Mouse (Mus musculus) midbrain, embryonic 15.5 days (tissue): ENCODE measurements around the gene 1700016D06Rik. TPM values are rescaled to one million over a fixed set of nuclear protein-coding genes. Genes with fewer than 3 reads are reported as not detected.
"Not testable (repeated sequence)": the region's sequence is repeated elsewhere in the genome, so short reads cannot be mapped to it uniquely, and the experiment has no call there.

Experiments used
- ATAC-seq: fragments of 200-750 bp; cut with Nextera tagmentation; replicated peaks from 2 replicates; pipeline ENCODE4 v1.8.0; 2017; ENCODE audit warnings: moderate TSS enrichment
- H3K27ac ChIP-seq: fragments of 300-500 bp; sonication (generic); 2 replicates; pipeline ENCODE4 v1.5.1; 2015; ENCODE audit warnings: mild to moderate bottlenecking, inconsistent platforms
- H3K27me3 ChIP-seq: fragments of 300-500 bp; sonication (generic); replicated peaks from 2 replicates; pipeline ENCODE4 v1.6.1; 2015; ENCODE audit warnings: inconsistent platforms
- H3K36me3 ChIP-seq: fragments of 300-500 bp; sonication (generic); replicated peaks from 2 replicates; pipeline ENCODE4 v1.6.1; 2015; ENCODE audit warnings: inconsistent platforms
- H3K4me1 ChIP-seq: fragments of 300-500 bp; sonication (generic); 2 replicates; pipeline ENCODE4 v1.6.1; 2015; ENCODE audit warnings: inconsistent platforms
- H3K4me2 ChIP-seq: fragments of 300-500 bp; sonication (generic); 2 replicates; pipeline ENCODE4 v1.6.1; 2015; ENCODE audit warnings: inconsistent platforms, mild to moderate bottlenecking, moderate library complexity
- H3K4me3 ChIP-seq: fragments of 300-500 bp; sonication (generic); 2 replicates; pipeline ENCODE4 v1.5.1; 2015; ENCODE audit warnings: mild to moderate bottlenecking, inconsistent platforms
- H3K9ac ChIP-seq: fragments of 300-500 bp; sonication (generic); 2 replicates; pipeline ENCODE4 v1.6.1; 2015; ENCODE audit warnings: mild to moderate bottlenecking, inconsistent platforms
- H3K9me3 ChIP-seq: fragments of 300-500 bp; sonication (generic); 2 replicates; pipeline ENCODE4 v1.6.1; 2016; ENCODE audit warnings: inconsistent platforms
- WGBS: fragments of 180-500 bp; shearing (Covaris S2); methylation state at CpG from one replicate; pipeline ENCODE4 v1.1.7; 2015; ENCODE audit warnings: mixed read lengths; 5-methylcytosine and 5-hydroxymethylcytosine counted together
- polyA plus RNA-seq: library from polyadenylated mRNA; unstranded; fragments of >200 nt; fragmentation: Nextera tagmentation; extraction: Ambion mirVana; gene quantifications from 2 replicates; pipeline ENCODE4 v1.2.1, GENCODE M21; 2015

The 1700016D06Rik gene
- polyA plus RNA-seq, 1 experiment from 2014 or later: not detected

DNA sequence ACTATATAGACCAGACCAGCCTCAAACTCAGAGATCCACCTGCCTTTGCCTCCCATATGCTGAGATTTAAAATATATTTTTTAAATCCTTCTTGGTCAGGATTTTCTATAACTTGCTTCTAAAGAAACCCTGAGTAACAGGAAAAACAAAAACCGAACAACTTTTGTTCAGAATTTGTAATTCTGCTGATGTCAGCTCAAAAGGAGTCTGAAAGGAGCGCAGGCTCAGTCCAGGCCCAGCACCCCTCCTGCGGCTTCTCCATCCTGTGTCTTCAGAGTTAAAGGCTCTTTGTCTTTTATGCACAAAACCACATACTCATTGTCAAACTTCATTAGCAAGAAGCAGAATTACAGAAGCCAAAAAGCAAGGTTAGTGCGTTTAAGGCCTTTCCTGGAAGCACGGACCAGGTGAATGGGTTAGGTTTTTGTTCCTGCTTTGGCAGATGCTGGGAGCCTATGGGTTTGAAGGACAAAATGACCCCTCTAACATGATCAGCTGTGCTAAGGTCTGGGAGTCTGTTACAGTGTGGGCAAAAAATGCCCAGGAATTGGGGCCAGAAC, 1.3 kb downstream of the 1700016D06Rik start:
- Histone ChIP-seq H3K27me3 (no peaks in the 10 kb centered on the region; the same call in 1 of the 2 replicates), H3K27ac (no peak overlapping the region), H3K4me3 (no peak overlapping the region), H3K4me1 (peaks cover 4% of the 10 kb centered on the region; the same call in 1 of the 2 replicates), H3K4me2 (no peak overlapping the region), H3K36me3 (no peaks in the 10 kb centered on the region), H3K9me3 (no peaks in the 10 kb centered on the region), H3K9ac (no peak overlapping the region)
- no peak for ATAC-seq
- 84% methylated on average over 5 of the region's 5 CpGs for WGBS

DNA sequence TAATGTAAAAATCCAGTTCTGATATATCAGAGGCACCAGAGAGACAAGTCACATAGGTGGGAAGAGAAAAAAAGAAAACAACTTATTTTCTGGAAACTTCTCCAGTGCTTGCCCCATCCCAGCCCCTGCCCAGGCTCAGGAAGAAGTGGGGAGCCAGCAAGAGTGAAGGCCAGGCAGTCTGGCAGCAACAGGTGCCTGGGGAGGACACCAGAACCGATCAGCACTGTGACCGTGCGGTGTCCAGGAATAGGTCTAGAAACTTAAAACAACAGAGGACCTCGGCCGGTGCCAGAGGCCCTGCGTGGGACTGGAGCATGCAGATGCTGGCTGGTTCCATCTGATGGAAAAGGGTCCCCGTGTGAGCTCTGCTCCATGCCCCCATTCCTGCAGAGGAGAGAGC, 3.4 kb downstream of the 1700016D06Rik start:
- H3K27ac ChIP-seq: no peak overlapping the region
- H3K27me3 ChIP-seq: no peaks in the 10 kb centered on the region; the same call in 1 of the 2 replicates
- WGBS: 88% methylated on average over 7 of the region's 7 CpGs
- H3K9me3 ChIP-seq: no peaks in the 10 kb centered on the region
- peaks cover 4% of the 10 kb centered on the region; the same call in 1 of the 2 replicates for H3K4me1 ChIP-seq
- ATAC-seq: no peak
- H3K4me2 ChIP-seq: no peak overlapping the region
- H3K4me3 ChIP-seq: no peak overlapping the region
- H3K9ac ChIP-seq: no peak overlapping the region
- H3K36me3 ChIP-seq: no peaks in the 10 kb centered on the region

DNA sequence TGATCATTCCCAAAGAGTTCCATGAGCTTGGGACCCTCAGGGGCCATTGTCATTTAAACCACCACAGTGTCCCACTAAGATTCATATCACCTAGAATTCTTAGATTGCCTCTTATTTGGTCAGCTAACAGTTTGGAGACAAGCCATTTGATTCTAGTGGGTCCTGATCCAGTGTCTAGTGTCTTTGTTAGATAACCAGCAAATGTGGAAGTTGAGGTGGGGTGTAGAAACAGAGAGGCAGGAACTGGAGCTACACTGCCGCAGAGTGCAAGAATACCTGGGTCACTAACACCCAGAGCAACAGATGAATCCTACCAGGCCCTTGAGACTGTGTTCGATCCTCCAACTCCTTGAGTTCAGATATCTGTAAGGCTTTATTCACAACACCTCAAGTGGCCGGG, 4.7 kb downstream of the 1700016D06Rik start:
- H3K27ac ChIP-seq: no peak overlapping the region
- 93% methylated on average over 3 of the region's 3 CpGs for WGBS
- no peaks in the 10 kb centered on the region for H3K9me3 ChIP-seq
- no peaks in the 10 kb centered on the region for H3K36me3 ChIP-seq
- H3K4me2 ChIP-seq: no peak overlapping the region
- no peak overlapping the region for H3K4me3 ChIP-seq
- H3K9ac ChIP-seq: no peak overlapping the region
- no peaks in the 10 kb centered on the region for H3K27me3 ChIP-seq
- ATAC-seq: no peak
- H3K4me1 ChIP-seq: peaks cover 4% of the 10 kb centered on the region; the same call in 1 of the 2 replicates

- no peak overlapping the region for H3K4me2 ChIP-seq
- no peaks in the 10 kb centered on the region for H3K36me3 ChIP-seq
- H3K27me3 ChIP-seq: no peaks in the 10 kb centered on the region
- WGBS: 83% methylated on average over 5 of the region's 5 CpGs
- H3K9ac ChIP-seq: no peak overlapping the region
- H3K4me1 ChIP-seq: no peaks in the 10 kb centered on the region
- H3K27ac ChIP-seq: no peak overlapping the region
- no peaks in the 10 kb centered on the region for H3K9me3 ChIP-seq
- no peak for ATAC-seq
- no peak overlapping the region for H3K4me3 ChIP-seq
These were observed 6.9 kb downstream of the 1700016D06Rik start for GRCm38 (mm10) chr8:11693972-11694371.

DNA sequence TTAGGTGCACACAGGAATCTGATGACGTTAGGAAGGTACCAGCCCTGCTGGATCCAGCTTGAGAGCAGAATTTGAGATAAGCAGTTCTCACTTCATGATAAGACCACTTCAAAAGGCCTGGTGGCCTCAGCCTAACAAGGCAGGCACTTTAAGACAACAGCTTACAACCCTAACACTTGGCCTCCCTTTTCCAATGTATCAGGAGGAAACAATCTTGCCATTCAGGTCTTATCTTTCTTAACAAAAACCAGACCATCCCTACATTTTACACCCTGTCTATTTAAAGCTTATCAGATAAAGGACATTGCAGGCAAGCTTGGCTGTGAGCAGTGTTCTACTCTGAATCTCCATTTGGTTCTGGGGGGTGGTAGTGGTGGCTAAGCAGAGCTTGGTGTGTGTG, 8.4 kb downstream of the 1700016D06Rik start:
- ATAC-seq: no peak
- WGBS: 81% methylated on average over 1 of the region's 1 CpGs

GRCm38 (mm10) chr8:11691761-11692160, 9.1 kb downstream of the 1700016D06Rik start:
- H3K36me3 ChIP-seq: no peaks in the 10 kb centered on the region
- H3K4me1 ChIP-seq: no peaks in the 10 kb centered on the region
- no peak overlapping the region for H3K4me3 ChIP-seq
- H3K27ac ChIP-seq: no peak overlapping the region
- no peaks in the 10 kb centered on the region for H3K27me3 ChIP-seq
- WGBS: 91% methylated on average over 6 of the region's 6 CpGs
- H3K9me3 ChIP-seq: no peaks in the 10 kb centered on the region
- no peak for ATAC-seq
- no peak overlapping the region for H3K9ac ChIP-seq
- no peak overlapping the region for H3K4me2 ChIP-seq

More for the DNA sequence above, 8.4 kb downstream of the 1700016D06Rik start:
- H3K4me1 ChIP-seq: no peaks in the 10 kb centered on the region
- no peak overlapping the region for H3K4me3 ChIP-seq
- H3K27ac ChIP-seq: no peak overlapping the region
- H3K4me2 ChIP-seq: no peak overlapping the region
- H3K9me3 ChIP-seq: no peaks in the 10 kb centered on the region
- no peaks in the 10 kb centered on the region for H3K27me3 ChIP-seq
- no peaks in the 10 kb centered on the region for H3K36me3 ChIP-seq
- H3K9ac ChIP-seq: no peak overlapping the region

DNA sequence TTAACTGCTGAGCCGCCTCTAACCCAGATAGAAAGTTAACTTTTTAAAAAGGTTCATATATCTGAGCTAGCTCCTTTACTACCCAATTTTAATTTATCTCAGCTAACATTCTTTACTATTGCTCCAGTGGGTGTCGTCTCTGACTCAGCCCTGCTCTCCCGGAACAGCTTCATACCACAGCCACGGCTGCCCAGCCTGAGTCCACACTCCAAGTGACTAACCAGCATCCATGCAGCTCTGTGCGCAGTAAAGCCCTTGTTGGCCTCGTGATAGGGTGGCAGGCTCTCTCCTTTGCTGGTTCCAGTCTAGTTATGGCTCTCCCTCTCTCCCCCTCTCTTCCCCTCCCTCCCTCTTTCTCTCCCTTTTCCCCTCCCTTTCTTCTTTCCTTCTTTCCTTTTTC, 9.6 kb downstream of the 1700016D06Rik start:
- Histone ChIP-seq H3K4me1 (no peaks in the 10 kb centered on the region), H3K27me3 (no peaks in the 10 kb centered on the region), H3K4me2 (no peak overlapping the region), H3K9ac (no peak overlapping the region), H3K4me3 (no peak overlapping the region), H3K9me3 (no peaks in the 10 kb centered on the region), H3K36me3 (no peaks in the 10 kb centered on the region), H3K27ac (no peak overlapping the region)
- ATAC-seq: no peak
- WGBS: 91% methylated on average over 6 of the region's 6 CpGs

- Histone ChIP-seq H3K4me2 (no peak overlapping the region), H3K27ac (no peak overlapping the region), H3K9me3 (no peaks in the 10 kb centered on the region), H3K4me3 (no peak overlapping the region), H3K36me3 (no peaks in the 10 kb centered on the region), H3K4me1 (no peaks in the 10 kb centered on the region), H3K9ac (no peak overlapping the region), H3K27me3 (no peaks in the 10 kb centered on the region)
- no peak for ATAC-seq
- WGBS: 32% methylated on average over 7 of the region's 7 CpGs
These were observed 10.9 kb downstream of the 1700016D06Rik start for GRCm38 (mm10) chr8:11689945-11690344.

DNA sequence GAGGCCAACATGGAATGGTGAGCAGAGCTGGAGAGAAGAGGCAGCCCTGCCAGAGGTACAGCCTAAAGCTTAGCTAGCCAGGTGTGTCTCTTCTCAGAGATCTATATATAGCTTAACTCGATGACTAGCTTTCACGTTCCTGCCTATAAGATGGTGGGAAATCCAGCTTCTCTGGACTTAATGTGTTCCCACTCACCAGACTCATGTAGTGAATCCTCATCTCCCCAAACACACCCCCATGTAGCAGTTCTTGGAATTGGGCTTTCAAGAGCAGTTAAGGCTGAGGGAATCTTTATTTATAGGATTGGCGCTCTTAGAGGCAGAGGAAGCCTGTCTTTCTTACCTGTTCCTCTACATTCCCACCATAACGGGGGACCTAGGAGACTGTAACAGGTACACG, 13.6 kb downstream of the 1700016D06Rik start:
- H3K4me3 ChIP-seq: no peak overlapping the region
- H3K27me3 ChIP-seq: no peaks in the 10 kb centered on the region
- H3K9ac ChIP-seq: no peak overlapping the region
- no peaks in the 10 kb centered on the region for H3K9me3 ChIP-seq
- no peak overlapping the region for H3K4me2 ChIP-seq
- H3K4me1 ChIP-seq: no peaks in the 10 kb centered on the region
- 95% methylated on average over 5 of the region's 5 CpGs for WGBS
- ATAC-seq: no peak
- no peak overlapping the region for H3K27ac ChIP-seq
- H3K36me3 ChIP-seq: no peaks in the 10 kb centered on the region

DNA sequence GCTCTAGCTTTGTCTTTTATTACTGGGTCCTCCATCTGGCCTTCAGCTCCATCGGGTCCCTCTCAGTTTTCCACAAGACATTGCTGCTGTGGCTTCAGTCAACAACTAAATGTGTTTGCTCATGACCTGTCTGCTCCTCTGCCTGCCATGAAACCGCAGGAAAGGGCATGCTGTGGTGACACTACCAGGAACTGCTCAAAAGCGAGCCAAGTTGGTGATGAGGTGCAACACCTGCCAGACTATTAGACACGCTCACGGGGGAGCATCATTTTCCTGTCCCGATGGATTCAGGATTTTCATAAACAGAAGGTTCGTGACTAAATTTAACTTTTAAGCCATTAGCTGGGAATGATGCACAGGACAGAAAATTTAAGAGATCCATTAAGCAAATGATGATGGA, 16.3 kb downstream of the 1700016D06Rik start:
- H3K9ac ChIP-seq: no peak overlapping the region
- no peak for ATAC-seq
- H3K9me3 ChIP-seq: no peaks in the 10 kb centered on the region
- H3K4me1 ChIP-seq: no peaks in the 10 kb centered on the region
- 91% methylated on average over 7 of the region's 7 CpGs for WGBS
- no peak overlapping the region for H3K4me2 ChIP-seq
- H3K4me3 ChIP-seq: no peak overlapping the region
- no peak overlapping the region for H3K27ac ChIP-seq
- no peaks in the 10 kb centered on the region for H3K27me3 ChIP-seq
- H3K36me3 ChIP-seq: no peaks in the 10 kb centered on the region

- H3K9ac ChIP-seq: no peak overlapping the region
- H3K4me3 ChIP-seq: no peak overlapping the region
- no peak overlapping the region for H3K27ac ChIP-seq
- 76% methylated on average over 2 of the region's 2 CpGs for WGBS
- H3K4me1 ChIP-seq: no peaks in the 10 kb centered on the region
- H3K4me2 ChIP-seq: no peak overlapping the region
- H3K9me3 ChIP-seq: no peaks in the 10 kb centered on the region
- ATAC-seq: no peak
- no peaks in the 10 kb centered on the region for H3K27me3 ChIP-seq
- no peaks in the 10 kb centered on the region for H3K36me3 ChIP-seq
These were observed 32.6 kb downstream of the 1700016D06Rik start for GRCm38 (mm10) chr8:11668308-11668707.

DNA sequence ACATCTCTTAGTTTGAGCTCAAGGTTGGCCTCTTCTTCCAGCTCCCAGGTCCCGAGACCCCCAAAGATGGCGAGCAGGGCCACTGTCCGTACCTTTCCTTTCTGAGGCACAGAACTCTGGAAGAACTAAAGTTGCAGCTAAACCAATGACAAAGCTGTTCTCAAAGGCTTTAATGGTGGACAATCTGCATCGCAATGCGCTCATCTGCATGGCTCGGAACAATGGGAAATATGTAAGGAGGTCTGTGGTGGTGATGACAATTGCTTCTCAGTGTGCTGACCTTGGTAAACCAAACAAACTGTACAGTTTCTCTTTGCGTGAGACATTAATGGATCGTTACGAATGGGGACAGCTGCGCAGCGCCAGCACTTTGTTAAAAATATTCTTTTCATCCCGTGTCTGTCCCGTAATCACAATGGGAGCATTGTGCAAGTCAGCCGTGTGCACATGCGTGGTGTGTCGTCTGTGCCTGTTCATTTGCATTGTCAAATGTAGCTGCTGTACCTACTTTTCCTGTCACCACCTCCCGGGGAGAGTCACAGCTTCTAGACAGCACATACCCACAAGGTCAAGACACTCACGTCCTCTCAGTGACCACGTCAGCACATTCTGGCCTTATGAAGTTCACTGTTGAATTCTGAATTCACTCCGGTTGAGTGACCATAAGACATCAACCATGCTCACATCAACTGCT, 34.7 kb downstream of the 1700016D06Rik start:
- H3K9ac ChIP-seq, H3K36me3 ChIP-seq: not testable (repeated sequence)
- WGBS: 80% methylated on average over 20 of the region's 20 CpGs

DNA sequence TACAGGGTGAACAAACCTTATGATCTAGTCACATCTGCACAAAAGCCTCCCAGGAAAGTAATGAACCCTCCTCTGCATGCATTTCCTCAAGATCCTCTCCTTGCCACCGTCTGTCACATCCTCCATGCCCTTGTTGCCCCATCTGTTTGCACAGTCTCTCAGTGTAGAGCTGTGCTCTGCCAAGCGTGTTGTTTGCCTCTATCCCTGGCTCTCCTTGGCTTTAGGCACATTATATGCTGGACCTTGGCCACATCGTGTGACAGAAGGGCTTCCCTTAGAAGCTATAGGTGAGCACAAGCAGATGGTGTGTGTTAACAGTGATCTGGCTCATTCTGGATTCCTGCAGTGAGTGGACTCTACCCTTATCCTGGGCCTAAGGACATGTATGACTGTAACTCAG, 38.9 kb downstream of the 1700016D06Rik start:
- Histone ChIP-seq H3K27me3 (no peaks in the 10 kb centered on the region), H3K27ac (no peak overlapping the region), H3K9me3 (no peaks in the 10 kb centered on the region), H3K4me1 (no peaks in the 10 kb centered on the region), H3K4me2 (no peak overlapping the region), H3K9ac (no peak overlapping the region), H3K4me3 (no peak overlapping the region), H3K36me3 (no peaks in the 10 kb centered on the region)
- 75% methylated on average over 3 of the region's 3 CpGs for WGBS
- ATAC-seq: no peak

More for the DNA sequence above, 34.7 kb downstream of the 1700016D06Rik start:
- not testable (repeated sequence) for H3K9me3 ChIP-seq, H3K27me3 ChIP-seq, ATAC-seq, H3K4me3 ChIP-seq, H3K4me1 ChIP-seq, H3K27ac ChIP-seq, H3K4me2 ChIP-seq
